Mouse (Mus musculus) megakaryocyte, embryonic 14.5 days (primary cell): ENCODE measurements around the gene Mov10.

Source experiments
- FLI1 ChIP-seq: IDR thresholded peaks from 2 replicates; pipeline ENCODE4 v1.6.1; 2012; ENCODE audit warnings: low read length, inconsistent platforms, mixed read lengths
- GATA1 ChIP-seq: IDR thresholded peaks from 3 replicates; pipeline ENCODE4 v1.6.1; 2012; ENCODE audit warnings: mixed read lengths, low read length, inconsistent platforms, borderline replicate concordance

- TF ChIP-seq FLI1 (no peak), GATA1 (no peak)
Measured at GRCm38 (mm10) chr3:104805539-104805938, 12.8 kb downstream of the Mov10 start.
